Mouse (Mus musculus): Measurements from ENCODE around the gene Hrh2. TPM values are rescaled to one million over a fixed set of nuclear protein-coding genes. Genes with fewer than 3 reads are reported as not detected.

The Hrh2 gene
- polyA plus RNA-seq, 2 experiments = 0.13 TPM; not detected in 1

DNA sequence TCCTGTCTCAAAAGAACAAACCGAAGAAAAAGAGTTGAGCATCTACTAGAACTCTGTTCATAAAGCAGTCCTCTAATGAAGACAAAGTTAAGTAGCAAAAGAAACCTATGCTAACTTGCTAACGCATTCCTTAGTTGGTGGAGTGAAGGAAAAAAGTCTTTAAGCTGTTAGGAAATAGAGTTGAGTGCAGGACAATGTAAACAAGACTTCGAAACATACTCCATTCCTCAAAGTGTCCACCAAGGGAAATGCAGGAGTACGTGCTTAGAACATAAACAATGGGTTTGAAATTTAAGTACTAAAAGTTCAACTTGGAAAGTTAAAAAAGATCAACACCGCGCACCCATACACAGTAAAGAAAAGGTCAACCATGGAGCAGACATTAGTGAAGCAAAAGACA is 38.2 kb downstream of the Hrh2 start:
- TF ChIP-seq POLR2A (IDR thresholded peaks at IDR 0.05; ENCODE audit: borderline replicate concordance, extremely low read depth, insufficient read depth, insufficient read length) = no peak
- Histone ChIP-seq H3K27ac (replicated peaks; ENCODE audit: low read depth, low read length) (no peak overlapping the region), H3K27me3 (ENCODE audit: control insufficient read depth, insufficient read depth, low read length) (no peaks in the 10 kb centered on the region), H3K4me1 (ENCODE audit: control insufficient read depth, insufficient read depth, low read length) (no peaks in the 10 kb centered on the region), H3K9ac (ENCODE audit: low read depth, low read length, severe bottlenecking) (no peak overlapping the region), H3K36me3 (ENCODE audit: control insufficient read depth, insufficient read depth, low read length) (no peaks in the 10 kb centered on the region), H3K4me3 (replicated peaks; ENCODE audit: low read length) (no peak overlapping the region), H3K9me3 (ENCODE audit: control insufficient read depth, low read length) (no peaks in the 10 kb centered on the region), H3K4me2 (replicated peaks; ENCODE audit: low read depth, low read length, severe bottlenecking) (no peak overlapping the region)
- WGBS = 86% methylated on average over 6 of the region's 6 CpGs
- ATAC-seq (ENCODE audit: low FRiP score, low read depth) = no peak
- no peak for DNase-seq (ENCODE audit: low spot score)

GRCm38 (mm10) chr13:54231868-54232267 is 39.9 kb downstream of the Hrh2 start:
- Histone ChIP-seq H3K4me1 (ENCODE audit: control insufficient read depth, insufficient read depth, low read length) (no peaks in the 10 kb centered on the region), H3K27ac (replicated peaks; ENCODE audit: low read depth, low read length) (no peak overlapping the region), H3K4me2 (replicated peaks; ENCODE audit: low read depth, low read length, severe bottlenecking) (no peak overlapping the region), H3K9ac (ENCODE audit: low read depth, low read length, severe bottlenecking) (no peak overlapping the region), H3K36me3 (ENCODE audit: control insufficient read depth, insufficient read depth, low read length) (no peaks in the 10 kb centered on the region), H3K27me3 (ENCODE audit: control insufficient read depth, insufficient read depth, low read length) (no peaks in the 10 kb centered on the region), H3K4me3 (replicated peaks; ENCODE audit: low read length) (no peak overlapping the region), H3K9me3 (ENCODE audit: control insufficient read depth, low read length) (no peaks in the 10 kb centered on the region)
- WGBS = 69% methylated on average over 10 of the region's 10 CpGs
- no peak for TF ChIP-seq POLR2A (IDR thresholded peaks at IDR 0.05; ENCODE audit: borderline replicate concordance, extremely low read depth, insufficient read depth, insufficient read length)
- ATAC-seq (ENCODE audit: low FRiP score, low read depth) = no peak
- no peak for DNase-seq (ENCODE audit: low spot score)

GRCm38 (mm10) chr13:54237512-54237911 is 45.6 kb downstream of the Hrh2 start:
- Histone ChIP-seq H3K36me3 (ENCODE audit: control insufficient read depth, insufficient read depth, low read length) (no peaks in the 10 kb centered on the region), H3K4me1 (ENCODE audit: control insufficient read depth, insufficient read depth, low read length) (peaks cover 4% of the 10 kb centered on the region; the same call in 1 of the 2 replicates)
- no peak for ATAC-seq (ENCODE audit: low FRiP score, low read depth)

GRCm38 (mm10) chr13:54238585-54239323 is 46.8 kb downstream of the Hrh2 start:
- no peak for TF ChIP-seq POLR2A (IDR thresholded peaks at IDR 0.05; ENCODE audit: borderline replicate concordance, extremely low read depth, insufficient read depth, insufficient read length)
- DNase-seq (ENCODE audit: low spot score) (no peak), ATAC-seq (ENCODE audit: low FRiP score, low read depth) (no peak)
- H3K27me3 ChIP-seq (ENCODE audit: control insufficient read depth, insufficient read depth, low read length) = 0 out of 2 replicates have a peak, but pooled peaks cover 7% of the 10 kb centered on the region
- H3K4me2 ChIP-seq (replicated peaks; ENCODE audit: low read depth, low read length, severe bottlenecking) = no peak overlapping the region
- H3K36me3 ChIP-seq (ENCODE audit: control insufficient read depth, insufficient read depth, low read length) = no peaks in the 10 kb centered on the region
- WGBS = 34% methylated on average over 14 of the region's 14 CpGs
- H3K4me3 ChIP-seq (replicated peaks; ENCODE audit: low read length) = no peak overlapping the region
- peaks cover 4% of the 10 kb centered on the region; the same call in 1 of the 2 replicates for H3K4me1 ChIP-seq (ENCODE audit: control insufficient read depth, insufficient read depth, low read length)
- H3K9ac ChIP-seq (ENCODE audit: low read depth, low read length, severe bottlenecking) = no peak overlapping the region
- H3K9me3 ChIP-seq (ENCODE audit: control insufficient read depth, low read length) = no peaks in the 10 kb centered on the region
- no peak overlapping the region for H3K27ac ChIP-seq (replicated peaks; ENCODE audit: low read depth, low read length)

More at GRCm38 (mm10) chr13:54237512-54237911, 45.6 kb downstream of the Hrh2 start:
- DNase-seq (ENCODE audit: low spot score) = no peak
- Histone ChIP-seq H3K27ac (replicated peaks; ENCODE audit: low read depth, low read length) (no peak overlapping the region), H3K9ac (ENCODE audit: low read depth, low read length, severe bottlenecking) (no peak overlapping the region), H3K4me3 (replicated peaks; ENCODE audit: low read length) (no peak overlapping the region), H3K4me2 (replicated peaks; ENCODE audit: low read depth, low read length, severe bottlenecking) (no peak overlapping the region), H3K9me3 (ENCODE audit: control insufficient read depth, low read length) (no peaks in the 10 kb centered on the region), H3K27me3 (ENCODE audit: control insufficient read depth, insufficient read depth, low read length) (0 out of 2 replicates have a peak, but pooled peaks cover 7% of the 10 kb centered on the region)
- WGBS = 54% methylated on average over 6 of the region's 6 CpGs
- TF ChIP-seq POLR2A (IDR thresholded peaks at IDR 0.05; ENCODE audit: borderline replicate concordance, extremely low read depth, insufficient read depth, insufficient read length) = no peak

- 0 out of 2 replicates have a peak, but pooled peaks cover 7% of the 10 kb centered on the region for H3K27me3 ChIP-seq (ENCODE audit: control insufficient read depth, insufficient read depth, low read length)
- no peak for TF ChIP-seq POLR2A (IDR thresholded peaks at IDR 0.05; ENCODE audit: borderline replicate concordance, extremely low read depth, insufficient read depth, insufficient read length)
- H3K4me1 ChIP-seq (ENCODE audit: control insufficient read depth, insufficient read depth, low read length) = peaks cover 4% of the 10 kb centered on the region; the same call in 1 of the 2 replicates
- no peaks in the 10 kb centered on the region for H3K36me3 ChIP-seq (ENCODE audit: control insufficient read depth, insufficient read depth, low read length)
- DNase-seq (ENCODE audit: low spot score) (no peak), ATAC-seq (ENCODE audit: low FRiP score, low read depth) (no peak)
- WGBS = 63% methylated on average over 5 of the region's 5 CpGs
- H3K9me3 ChIP-seq (ENCODE audit: control insufficient read depth, low read length) = no peaks in the 10 kb centered on the region
- H3K27ac ChIP-seq (replicated peaks; ENCODE audit: low read depth, low read length) = no peak overlapping the region
- H3K9ac ChIP-seq (ENCODE audit: low read depth, low read length, severe bottlenecking) = no peak overlapping the region
- H3K4me2 ChIP-seq (replicated peaks; ENCODE audit: low read depth, low read length, severe bottlenecking) = no peak overlapping the region
- no peak overlapping the region for H3K4me3 ChIP-seq (replicated peaks; ENCODE audit: low read length)
These were observed 50.5 kb downstream of the Hrh2 start for GRCm38 (mm10) chr13:54242380-54242779.
